Mouse (Mus musculus): ENCODE data around the gene Acox2. TPM values are rescaled to one million over a fixed set of nuclear protein-coding genes. Genes with fewer than 3 reads are reported as not detected.

Acox2 gene
- polyA plus RNA-seq, 1 experiment from 2014 or later, result 0.35 TPM

DNA sequence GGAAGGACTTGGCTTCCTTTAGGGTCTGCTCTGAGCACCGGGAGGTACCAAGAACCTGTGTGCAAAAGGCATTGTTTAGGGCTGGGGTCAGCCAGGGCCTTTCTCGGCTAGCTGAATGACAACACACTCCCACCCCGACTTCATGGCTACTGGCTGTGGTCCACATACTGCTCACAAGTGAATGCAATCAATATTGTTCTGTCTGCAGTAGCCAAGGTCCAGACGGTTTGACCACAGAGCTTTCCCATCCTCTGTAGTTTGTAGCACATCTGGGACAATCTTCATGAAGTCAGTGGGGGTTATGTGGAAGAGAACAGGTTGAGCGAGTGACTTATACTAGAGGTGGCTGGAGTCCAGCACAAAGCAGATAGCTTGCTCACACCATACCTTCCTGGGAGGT is 2.3 kb downstream of the Acox2 start:
- H3K4me1 ChIP-seq (replicated peaks; ENCODE audit: control insufficient read depth, insufficient read depth, low read length), result no peaks in the 10 kb centered on the region
- no peak for DNase-seq (ENCODE audit: low spot score)
- H3K9me3 ChIP-seq (ENCODE audit: control insufficient read depth, low read length), result no peaks in the 10 kb centered on the region
- H3K27ac ChIP-seq (ENCODE audit: low read depth), result no peak overlapping the region
- no peaks in the 10 kb centered on the region for H3K36me3 ChIP-seq (ENCODE audit: control insufficient read depth, insufficient read depth, low read length)
- no peaks in the 10 kb centered on the region for H3K27me3 ChIP-seq (replicated peaks; ENCODE audit: control insufficient read depth, insufficient read depth, low read length)
- 76% methylated on average over 5 of the region's 5 CpGs for WGBS
- ATAC-seq (replicated peaks; ENCODE audit: low FRiP score, low TSS enrichment, low read depth), result no peak
- H3K9ac ChIP-seq (ENCODE audit: low read length), result no peak overlapping the region
- H3K4me2 ChIP-seq (ENCODE audit: low read length), result no peak overlapping the region
- no peak overlapping the region for H3K4me3 ChIP-seq (ENCODE audit: low read depth, low read length)

DNA sequence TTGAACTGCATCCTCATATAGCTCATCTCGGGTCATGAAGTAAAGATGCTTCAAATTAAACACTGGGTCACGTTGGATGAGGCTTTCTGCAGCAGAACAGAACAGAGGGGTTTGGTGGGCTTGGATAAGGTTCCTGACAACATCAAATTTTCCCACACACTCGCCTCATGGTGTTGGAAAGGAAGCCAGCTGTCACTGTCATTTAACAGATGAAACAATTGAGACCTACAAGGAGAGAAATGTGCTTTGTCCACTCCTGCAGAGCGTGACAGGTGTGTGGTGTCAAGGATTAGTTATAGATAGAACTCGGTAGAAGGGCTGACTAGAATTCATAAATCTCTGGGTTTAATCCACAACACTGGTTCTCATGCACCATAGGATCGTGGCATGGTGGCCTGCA is 3.1 kb downstream of the Acox2 start:
- Histone ChIP-seq H3K9ac (ENCODE audit: low read length) (no peak overlapping the region), H3K4me3 (ENCODE audit: low read depth, low read length) (no peak overlapping the region), H3K9me3 (ENCODE audit: control insufficient read depth, low read length) (no peaks in the 10 kb centered on the region), H3K4me2 (ENCODE audit: low read length) (no peak overlapping the region), H3K36me3 (ENCODE audit: control insufficient read depth, insufficient read depth, low read length) (no peaks in the 10 kb centered on the region), H3K27me3 (replicated peaks; ENCODE audit: control insufficient read depth, insufficient read depth, low read length) (no peaks in the 10 kb centered on the region), H3K27ac (ENCODE audit: low read depth) (no peak overlapping the region), H3K4me1 (replicated peaks; ENCODE audit: control insufficient read depth, insufficient read depth, low read length) (no peaks in the 10 kb centered on the region)
- ATAC-seq (replicated peaks; ENCODE audit: low FRiP score, low TSS enrichment, low read depth) (no peak), DNase-seq (ENCODE audit: low spot score) (no peak)
- WGBS, result 75% methylated on average over 6 of the region's 6 CpGs

DNA sequence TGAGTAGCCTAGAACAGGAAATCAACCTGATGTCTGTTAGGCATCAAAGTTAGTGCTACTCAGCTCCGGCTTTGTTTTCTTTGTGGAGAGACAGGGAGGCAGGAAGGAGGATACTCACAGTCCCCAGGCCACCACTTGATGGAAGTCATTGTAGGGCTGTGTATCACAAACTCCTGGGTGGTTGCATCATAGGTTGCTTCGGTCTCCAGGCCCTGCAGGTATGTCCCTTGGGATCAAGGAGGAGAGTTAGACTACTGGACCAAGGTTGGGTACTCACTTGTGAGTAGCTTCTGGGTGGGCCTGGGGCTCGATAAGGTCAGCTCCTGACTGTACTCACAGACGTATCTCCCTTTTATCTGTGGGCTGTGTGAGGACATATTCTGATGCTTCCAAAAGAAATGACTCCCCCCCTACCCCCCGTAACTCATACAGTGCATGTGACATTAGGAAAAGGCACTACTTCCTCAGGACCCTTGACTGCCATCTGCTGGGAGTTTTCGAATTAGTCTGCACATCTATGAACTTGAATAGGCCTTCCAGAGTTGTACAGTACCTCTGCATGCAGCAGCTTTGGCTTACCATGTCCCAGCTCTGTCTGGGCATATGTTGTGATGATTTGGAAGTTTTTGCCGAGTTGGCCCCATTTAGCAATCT is 4.0 kb downstream of the Acox2 start:
- DNase-seq (ENCODE audit: low spot score) (no peak), ATAC-seq (replicated peaks; ENCODE audit: low FRiP score, low TSS enrichment, low read depth) (no peak; the same call in 1 of the 2 replicates)
- Histone ChIP-seq H3K36me3 (ENCODE audit: control insufficient read depth, insufficient read depth, low read length) (no peaks in the 10 kb centered on the region), H3K9ac (ENCODE audit: low read length) (no peak overlapping the region), H3K27me3 (replicated peaks; ENCODE audit: control insufficient read depth, insufficient read depth, low read length) (no peaks in the 10 kb centered on the region), H3K4me1 (replicated peaks; ENCODE audit: control insufficient read depth, insufficient read depth, low read length) (no peaks in the 10 kb centered on the region), H3K4me3 (ENCODE audit: low read depth, low read length) (no peak overlapping the region), H3K9me3 (ENCODE audit: control insufficient read depth, low read length) (no peaks in the 10 kb centered on the region), H3K27ac (ENCODE audit: low read depth) (no peak overlapping the region), H3K4me2 (ENCODE audit: low read length) (no peak overlapping the region)
- 75% methylated on average over 7 of the region's 7 CpGs for WGBS

DNA sequence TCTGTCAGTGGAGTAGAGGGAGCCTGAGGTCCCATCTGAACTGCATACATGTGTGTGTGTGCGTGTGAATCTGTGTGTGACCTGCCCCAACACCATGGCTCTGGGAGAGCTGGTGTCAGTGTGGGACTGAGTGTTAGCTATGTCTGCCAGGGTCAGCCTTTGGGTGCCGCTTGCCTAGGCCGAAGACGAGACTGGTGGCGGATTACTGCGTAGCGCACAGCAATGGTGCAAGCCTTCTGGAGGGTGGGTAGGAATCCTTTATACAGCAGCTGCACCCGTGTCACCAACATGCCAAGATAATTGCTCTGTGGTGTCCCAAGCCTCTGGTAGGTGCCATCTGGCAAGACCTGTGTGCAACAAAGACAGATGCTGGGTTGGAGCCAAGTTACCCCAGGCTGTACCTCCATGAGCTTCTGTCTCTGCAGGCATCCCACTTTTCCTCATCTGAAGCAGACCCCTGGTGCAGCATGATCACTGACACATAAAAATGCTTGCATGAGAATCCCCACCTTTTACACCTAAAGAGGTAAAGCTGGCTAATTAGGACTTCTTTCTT is 7.7 kb downstream of the Acox2 start:
- no peak overlapping the region for H3K4me2 ChIP-seq (ENCODE audit: low read length)
- 91% methylated on average over 8 of the region's 8 CpGs for WGBS
- no peaks in the 10 kb centered on the region for H3K9me3 ChIP-seq (ENCODE audit: control insufficient read depth, low read length)
- H3K36me3 ChIP-seq (ENCODE audit: control insufficient read depth, insufficient read depth, low read length), result no peaks in the 10 kb centered on the region
- no peak overlapping the region for H3K9ac ChIP-seq (ENCODE audit: low read length)
- no peaks in the 10 kb centered on the region for H3K4me1 ChIP-seq (replicated peaks; ENCODE audit: control insufficient read depth, insufficient read depth, low read length)
- no peak overlapping the region for H3K4me3 ChIP-seq (ENCODE audit: low read depth, low read length)
- H3K27me3 ChIP-seq (replicated peaks; ENCODE audit: control insufficient read depth, insufficient read depth, low read length), result no peaks in the 10 kb centered on the region
- ATAC-seq (replicated peaks; ENCODE audit: low FRiP score, low TSS enrichment, low read depth) (no peak), DNase-seq (ENCODE audit: low spot score) (no peak)
- no peak overlapping the region for H3K27ac ChIP-seq (ENCODE audit: low read depth)

DNA sequence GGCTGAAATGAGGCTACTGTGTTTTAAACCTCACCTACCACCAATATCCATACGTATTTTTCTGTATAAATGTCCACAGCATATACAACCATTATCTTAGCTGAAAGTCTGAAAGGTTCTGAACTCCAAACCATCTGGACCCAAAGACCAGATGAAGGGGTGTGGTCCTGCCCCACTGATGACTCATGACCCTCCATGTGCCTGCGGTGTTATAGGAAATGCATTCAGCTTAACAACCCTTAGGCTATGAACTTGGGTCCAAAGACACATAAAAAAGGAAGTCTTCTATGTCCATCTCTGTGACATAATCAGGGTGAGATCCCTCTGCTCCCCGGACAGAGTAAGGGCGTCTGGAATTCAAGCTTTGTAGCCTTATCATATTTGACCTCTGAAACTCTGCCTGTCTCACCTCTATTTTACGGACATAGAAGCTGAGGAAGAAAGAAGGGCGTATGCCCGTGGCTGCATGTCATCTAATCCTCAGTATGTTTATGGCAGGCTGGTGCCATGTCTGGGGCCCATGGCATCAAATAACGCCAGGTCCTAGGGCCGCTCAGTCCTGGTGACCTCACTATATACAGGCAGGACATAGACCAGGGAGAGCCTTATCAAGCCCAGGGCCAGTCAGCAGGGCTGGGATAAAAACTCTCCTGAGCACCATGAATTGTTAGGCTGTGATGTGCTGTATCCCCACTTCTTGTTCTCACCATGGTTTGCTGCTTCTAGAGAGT is 8.8 kb downstream of the Acox2 start:
- H3K27ac ChIP-seq (ENCODE audit: low read depth), result no peak overlapping the region
- no peak overlapping the region for H3K9ac ChIP-seq (ENCODE audit: low read length)
- no peaks in the 10 kb centered on the region for H3K27me3 ChIP-seq (replicated peaks; ENCODE audit: control insufficient read depth, insufficient read depth, low read length)
- DNase-seq (ENCODE audit: low spot score), result no peak
- H3K4me2 ChIP-seq (ENCODE audit: low read length), result no peak overlapping the region
- H3K36me3 ChIP-seq (ENCODE audit: control insufficient read depth, insufficient read depth, low read length), result no peaks in the 10 kb centered on the region
- WGBS, result 70% methylated on average over 9 of the region's 9 CpGs
- H3K9me3 ChIP-seq (ENCODE audit: control insufficient read depth, low read length), result no peaks in the 10 kb centered on the region
- no peak overlapping the region for H3K4me3 ChIP-seq (ENCODE audit: low read depth, low read length)
- no peaks in the 10 kb centered on the region for H3K4me1 ChIP-seq (replicated peaks; ENCODE audit: control insufficient read depth, insufficient read depth, low read length)
- ATAC-seq (replicated peaks; ENCODE audit: low FRiP score, low TSS enrichment, low read depth), result no peak

DNA sequence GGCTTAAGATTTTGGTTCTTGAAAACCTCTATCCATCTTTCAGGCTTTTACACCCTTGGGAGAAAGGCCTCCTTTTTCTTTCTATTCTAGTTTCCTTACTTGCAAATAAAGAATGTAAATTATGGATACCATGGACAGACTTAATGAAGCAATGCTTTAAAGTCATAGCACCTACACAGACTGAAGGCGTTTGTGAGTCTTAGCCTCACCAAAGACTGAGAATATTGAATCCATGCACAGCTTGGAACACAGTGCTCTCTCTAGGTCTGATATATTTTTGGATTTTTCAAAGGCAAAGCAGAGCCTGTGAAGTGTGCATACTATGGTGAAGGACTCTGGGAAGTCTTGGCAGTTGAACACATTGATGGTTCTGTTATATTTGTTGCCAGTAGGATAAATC is 9.9 kb downstream of the Acox2 start:
- Histone ChIP-seq H3K4me2 (ENCODE audit: low read length) (no peak overlapping the region), H3K36me3 (ENCODE audit: control insufficient read depth, insufficient read depth, low read length) (no peaks in the 10 kb centered on the region), H3K4me3 (ENCODE audit: low read depth, low read length) (no peak overlapping the region), H3K9me3 (ENCODE audit: control insufficient read depth, low read length) (no peaks in the 10 kb centered on the region), H3K4me1 (replicated peaks; ENCODE audit: control insufficient read depth, insufficient read depth, low read length) (no peaks in the 10 kb centered on the region), H3K27ac (ENCODE audit: low read depth) (no peak overlapping the region), H3K9ac (ENCODE audit: low read length) (no peak overlapping the region), H3K27me3 (replicated peaks; ENCODE audit: control insufficient read depth, insufficient read depth, low read length) (no peaks in the 10 kb centered on the region)
- 89% methylated on average over 1 of the region's 1 CpGs for WGBS
- no peak for DNase-seq (ENCODE audit: low spot score)
- no peak for ATAC-seq (replicated peaks; ENCODE audit: low FRiP score, low TSS enrichment, low read depth)

DNA sequence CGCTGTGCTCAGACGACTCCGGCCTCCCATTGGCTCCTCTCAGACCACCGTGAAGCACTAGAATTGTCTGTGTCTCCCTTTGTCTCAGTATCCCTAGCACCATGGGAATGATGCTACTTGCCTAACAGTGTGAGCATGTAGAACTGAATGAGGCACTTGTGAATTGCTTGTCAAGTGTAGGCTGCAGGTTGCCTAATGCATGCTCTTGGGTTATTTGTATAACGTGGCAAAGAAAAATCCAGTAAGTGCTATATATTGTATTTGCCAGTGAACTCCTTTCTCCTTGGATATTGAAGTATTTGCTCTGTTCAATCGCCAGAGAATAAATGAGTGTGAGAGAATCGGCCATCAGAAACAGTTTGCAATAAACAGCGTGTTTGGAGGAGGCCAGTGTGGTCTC is 12.3 kb downstream of the Acox2 start:
- WGBS, result 71% methylated on average over 8 of the region's 8 CpGs
- ATAC-seq (replicated peaks; ENCODE audit: low FRiP score, low TSS enrichment, low read depth) (no peak), DNase-seq (ENCODE audit: low spot score) (no peak)
- Histone ChIP-seq H3K4me1 (replicated peaks; ENCODE audit: control insufficient read depth, insufficient read depth, low read length) (no peaks in the 10 kb centered on the region), H3K36me3 (ENCODE audit: control insufficient read depth, insufficient read depth, low read length) (no peaks in the 10 kb centered on the region), H3K4me2 (ENCODE audit: low read length) (no peak overlapping the region), H3K9ac (ENCODE audit: low read length) (no peak overlapping the region), H3K4me3 (ENCODE audit: low read depth, low read length) (no peak overlapping the region), H3K27ac (ENCODE audit: low read depth) (no peak overlapping the region), H3K9me3 (ENCODE audit: control insufficient read depth, low read length) (no peaks in the 10 kb centered on the region), H3K27me3 (replicated peaks; ENCODE audit: control insufficient read depth, insufficient read depth, low read length) (no peaks in the 10 kb centered on the region)

DNA sequence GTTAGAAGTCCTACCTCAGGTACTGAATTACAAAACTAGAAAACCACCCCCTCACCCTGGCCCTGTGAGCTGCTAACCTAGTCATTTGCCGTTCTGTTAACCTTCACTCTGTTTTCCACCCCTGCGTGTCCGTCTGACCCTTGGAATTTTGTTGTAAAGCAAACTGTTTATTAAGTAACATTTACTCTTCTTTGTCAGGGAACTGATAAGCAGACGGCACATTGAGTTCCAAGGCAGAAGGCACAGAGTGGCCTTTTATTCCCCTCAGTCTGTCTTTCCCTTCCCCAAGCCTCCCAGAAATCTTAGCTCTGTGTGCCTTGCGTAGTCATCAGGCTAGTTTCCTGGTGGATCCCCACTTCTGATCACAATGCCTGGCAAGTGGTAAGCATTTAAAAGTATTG is 14.9 kb downstream of the Acox2 start:
- ATAC-seq (replicated peaks; ENCODE audit: low FRiP score, low TSS enrichment, low read depth) (no peak), DNase-seq (ENCODE audit: low spot score) (no peak)
- 59% methylated on average over 5 of the region's 5 CpGs for WGBS
- Histone ChIP-seq H3K4me3 (ENCODE audit: low read depth, low read length) (no peak overlapping the region), H3K4me1 (replicated peaks; ENCODE audit: control insufficient read depth, insufficient read depth, low read length) (no peaks in the 10 kb centered on the region), H3K27ac (ENCODE audit: low read depth) (no peak overlapping the region), H3K27me3 (replicated peaks; ENCODE audit: control insufficient read depth, insufficient read depth, low read length) (no peaks in the 10 kb centered on the region), H3K36me3 (ENCODE audit: control insufficient read depth, insufficient read depth, low read length) (no peaks in the 10 kb centered on the region), H3K9ac (ENCODE audit: low read length) (no peak overlapping the region), H3K4me2 (ENCODE audit: low read length) (no peak overlapping the region), H3K9me3 (ENCODE audit: control insufficient read depth, low read length) (no peaks in the 10 kb centered on the region)

All from intestine, embryonic 14.5 days (tissue).